Mouse (Mus musculus) ovary, adult 2 months (tissue): Measurements from ENCODE around the gene BC017158. TPM values are rescaled to one million over a fixed set of nuclear protein-coding genes. Genes with fewer than 3 reads are reported as not detected.

Source experiments
- polyA plus RNA-seq: library from polyadenylated mRNA; depleted of rRNA; stranded (reverse); fragments of >200 nt; gene quantifications from 2 replicates; pipeline ENCODE4 v1.2.3, GENCODE M21; 2012; rRNA removed

Gene BC017158
- polyA plus RNA-seq = 96.8 and 102 TPM in 2 replicates

DNA sequence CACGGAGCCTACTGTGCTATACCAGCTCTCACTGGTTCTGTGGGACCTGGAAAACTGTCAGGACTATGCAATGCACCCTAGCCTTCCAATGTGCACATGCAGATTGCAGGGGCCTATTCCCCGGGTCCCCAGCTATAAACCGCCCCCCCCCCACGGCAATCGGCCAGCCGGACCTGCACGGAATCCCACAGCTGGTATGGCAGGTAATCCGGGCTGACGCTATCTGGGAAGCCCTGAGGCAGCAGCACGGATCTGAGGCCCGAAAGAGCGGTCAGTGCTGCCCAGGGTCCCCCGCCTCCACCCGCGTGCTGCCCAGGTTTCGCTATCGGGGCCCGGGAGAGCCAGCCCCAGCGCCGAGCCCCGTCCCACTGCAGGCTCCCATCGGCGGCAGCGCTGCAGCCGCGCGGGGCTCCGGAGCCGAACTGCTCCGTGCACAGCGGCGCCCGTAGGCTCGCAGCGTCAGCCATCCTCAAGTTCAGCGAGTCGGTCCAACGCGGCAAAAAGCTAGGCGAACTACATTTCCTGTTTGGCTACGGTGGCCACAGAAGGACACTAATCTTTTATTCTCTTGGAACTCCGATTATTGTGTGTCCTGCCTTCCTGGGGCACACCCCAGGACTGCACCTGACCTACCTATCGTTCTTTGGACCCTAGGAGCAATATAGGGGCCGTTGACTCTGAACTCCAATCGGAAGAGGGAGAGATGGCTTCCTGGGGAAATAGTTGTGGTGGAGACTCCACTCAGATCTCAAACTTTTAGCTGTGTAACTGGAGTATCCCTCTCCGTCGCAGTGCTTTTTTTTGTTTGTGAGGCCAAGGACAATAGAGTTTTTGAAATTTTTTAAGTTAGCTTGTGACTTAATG is at the start of gene BC017158:
Gene BC017158 (minus strand): TSS at position 554 of the 864 bp plus-strand sequence.

DNA sequence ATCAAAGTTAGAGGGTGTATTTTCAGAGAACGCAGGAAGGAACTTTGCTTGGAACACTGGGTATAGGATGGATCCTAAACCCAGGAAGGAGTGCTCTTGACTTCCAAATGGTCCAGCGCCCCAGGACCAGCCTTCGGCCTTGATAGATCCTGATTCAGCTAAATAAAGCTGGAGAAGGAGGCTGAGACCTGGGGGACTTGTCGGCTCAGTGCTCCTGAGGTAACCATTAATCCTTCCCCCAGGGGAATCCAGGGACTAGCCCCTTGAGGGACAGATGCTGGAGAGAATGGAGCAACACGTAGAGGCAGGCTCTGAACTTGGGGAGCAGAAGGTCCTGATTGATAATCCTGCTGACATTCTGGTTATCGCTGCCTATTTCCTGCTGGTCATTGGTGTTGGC is 32.6 kb downstream of the BC017158 start, which contains the start of gene Slc5a2:
Gene Slc5a2 (plus strand): TSS at position 247 of the 400 bp plus-strand sequence.

DNA sequence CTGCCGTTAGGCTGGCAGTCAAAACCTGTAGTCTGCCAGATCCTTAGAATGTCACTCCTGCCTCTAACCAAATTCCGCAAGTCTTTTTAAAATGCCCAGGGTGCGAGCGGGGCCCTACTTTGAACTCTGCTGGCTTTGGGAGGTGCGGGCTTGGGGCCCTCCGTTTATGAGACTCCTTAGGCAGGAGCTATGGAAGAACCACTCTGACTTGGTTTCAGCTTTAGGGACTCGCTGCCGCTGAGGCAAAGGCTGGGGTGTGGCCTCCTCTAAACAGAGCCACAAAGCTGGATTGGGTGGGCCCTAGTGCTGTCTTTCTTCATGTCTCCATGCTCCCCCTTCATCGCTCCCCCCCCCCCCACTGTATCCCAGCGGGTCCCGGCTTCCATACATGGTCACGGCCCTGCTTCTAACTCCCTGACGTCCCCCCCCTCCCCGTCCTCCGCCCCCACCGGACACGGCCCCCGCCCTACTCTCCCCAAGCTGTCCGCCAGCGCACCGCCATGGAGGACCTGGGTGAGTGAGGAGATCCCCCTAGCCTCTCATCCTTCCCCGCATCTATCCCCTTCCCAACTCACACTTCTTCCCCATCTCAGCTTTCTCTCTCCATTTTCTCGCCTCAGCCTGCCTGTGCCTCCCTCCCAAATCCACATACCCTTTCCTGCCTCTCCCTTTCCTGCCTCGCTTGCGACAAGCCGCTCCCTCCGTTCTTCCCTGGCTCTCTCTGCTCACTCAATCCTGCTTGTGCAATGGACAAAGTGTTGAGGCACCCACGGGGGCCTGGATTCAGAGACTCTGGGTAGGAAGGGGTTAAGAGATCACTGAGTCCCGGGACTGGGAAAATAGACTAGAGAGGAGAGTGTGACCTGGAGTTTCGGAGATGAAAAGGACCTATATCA is 51.2 kb downstream of the BC017158 start, which contains the start of gene Tgfb1i1:
Gene Tgfb1i1 (plus strand): TSS at position 317 of the 896 bp plus-strand sequence.

DNA sequence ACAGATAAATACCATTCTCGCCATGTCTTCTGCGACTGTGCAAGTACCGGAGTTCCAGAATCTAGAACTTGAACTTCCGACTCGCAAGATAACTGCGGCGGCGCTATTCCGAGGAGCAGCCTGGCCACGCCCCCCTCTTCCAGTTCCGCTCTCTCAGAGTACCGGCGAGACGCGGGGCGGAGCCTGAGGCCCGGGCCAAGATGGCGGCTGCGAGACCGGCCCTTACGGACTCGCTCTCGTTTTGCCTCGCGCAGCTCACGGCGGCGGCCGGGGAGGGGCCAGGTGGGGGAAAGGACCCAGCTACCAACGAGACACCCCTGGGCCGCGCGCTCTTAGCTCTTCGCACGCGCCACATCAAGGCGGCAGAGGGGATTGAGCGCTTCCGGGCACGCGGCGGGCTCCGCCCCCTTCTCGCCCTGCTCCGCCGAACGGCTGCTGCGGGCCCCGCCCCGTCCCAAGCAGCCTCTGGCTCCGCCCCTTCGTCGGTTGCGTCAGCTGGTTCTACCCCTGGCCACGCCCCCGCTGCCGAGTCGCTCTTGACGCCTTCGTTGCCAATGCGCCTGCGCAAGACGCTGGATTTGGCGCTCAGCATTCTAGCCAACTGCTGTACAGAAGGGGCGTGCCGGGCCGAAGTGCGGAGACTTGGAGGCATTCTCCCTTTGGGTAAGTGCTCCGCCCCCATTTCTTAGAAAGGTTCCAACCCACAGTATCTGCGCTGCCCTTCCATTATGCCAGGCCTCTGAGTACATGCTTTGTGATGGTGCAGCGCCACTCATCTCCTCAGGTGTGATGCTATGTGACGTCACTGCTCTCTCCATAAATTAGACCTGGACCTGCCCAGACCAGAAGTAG is 59.8 kb downstream of the BC017158 start, which contains the start of gene 9130023H24Rik:
Gene 9130023H24Rik (minus strand): TSS at position 105 of the 852 bp plus-strand sequence.

DNA sequence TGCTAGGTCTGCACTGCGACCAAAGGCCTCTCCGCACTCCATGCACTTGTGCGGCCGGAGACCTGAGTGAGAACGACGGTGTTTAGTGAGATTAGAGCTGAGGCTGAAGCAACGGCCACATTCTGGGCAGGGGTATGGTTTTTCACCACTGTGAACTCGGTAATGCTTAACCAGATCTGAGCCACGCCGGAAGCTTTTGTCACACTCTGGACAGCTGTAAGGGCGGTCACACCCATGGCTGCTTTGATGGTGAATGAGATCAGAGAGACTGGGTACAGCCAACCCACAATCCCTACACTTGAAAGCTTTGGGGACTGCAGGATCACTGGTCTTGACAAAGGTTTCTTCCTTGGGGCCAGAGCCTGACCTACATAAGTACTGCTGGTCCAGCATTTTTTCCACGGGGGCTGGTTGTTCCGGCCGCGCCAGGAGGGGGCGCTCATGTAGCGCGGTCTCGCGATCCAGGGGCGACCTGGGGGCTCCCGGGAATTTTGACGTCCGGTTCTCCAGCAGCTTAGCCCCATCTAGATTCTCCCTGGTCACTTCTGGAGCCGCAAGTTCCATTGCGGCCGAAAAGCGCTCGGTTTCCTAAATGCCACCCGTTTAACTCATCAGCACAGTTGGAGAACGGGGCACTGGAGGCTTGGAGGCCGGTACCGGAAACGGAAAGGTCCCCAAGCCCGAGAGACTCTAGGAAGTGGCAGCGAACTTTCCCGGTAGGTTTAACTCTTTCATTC is 60.9 kb downstream of the BC017158 start, which contains the start of gene Armc5:
Gene Armc5 (plus strand): TSS at position 487 of the 737 bp plus-strand sequence.

Other genes with a start within 250 kb of the BC017158 start
- gene Itgam, start 235.5 kb downstream of the BC017158 start, polyA plus RNA-seq = 5.6 and 6.6 TPM in 2 replicates
- gene Gm49368, start 235.5 kb downstream of the BC017158 start, polyA plus RNA-seq = 0.03 TPM in 1 of 2 replicates, not detected in the other
- 2.1 and 2.3 TPM in 2 replicates for gene Itgax, start 168.6 kb downstream of the BC017158 start, polyA plus RNA-seq
- gene Itgad, start 143.8 kb downstream of the BC017158 start, polyA plus RNA-seq = 0.07 and 0.10 TPM in 2 replicates
- gene Cox6a2, start 91.8 kb downstream of the BC017158 start, polyA plus RNA-seq = 1.6 and 1.8 TPM in 2 replicates
- 60.6 and 67.5 TPM in 2 replicates for gene Armc5, start 60.8 kb downstream of the BC017158 start, polyA plus RNA-seq
- gene 9130023H24Rik, start 60.1 kb downstream of the BC017158 start, polyA plus RNA-seq = 1.8 and 2.7 TPM in 2 replicates
- 178 and 180 TPM in 2 replicates for gene Tgfb1i1, start 51.4 kb downstream of the BC017158 start, polyA plus RNA-seq
- gene Slc5a2, start 32.5 kb downstream of the BC017158 start, polyA plus RNA-seq = 0.31 and 0.77 TPM in 2 replicates
- gene Rgs10, start 120.6 kb upstream of the BC017158 start, polyA plus RNA-seq = 9.9 and 17.0 TPM in 2 replicates
- 33.9 and 36.5 TPM in 2 replicates for gene Tial1, start 163.5 kb upstream of the BC017158 start, polyA plus RNA-seq
- 62.0 and 72.8 TPM in 2 replicates for gene Bag3, start 225.4 kb upstream of the BC017158 start, polyA plus RNA-seq